Mouse (Mus musculus) forebrain, embryonic 11.5 days (tissue): ENCODE results near the gene Zfp108. TPM values are rescaled to one million over a fixed set of nuclear protein-coding genes. Genes with fewer than 3 reads are reported as not detected.

Experiments used
- ATAC-seq: fragments of 200-750 bp; cut with Nextera tagmentation; replicated peaks from 2 replicates; pipeline ENCODE4 v1.8.0; 2017; ENCODE audit warnings: moderate TSS enrichment; ENCODE audit not compliant: low FRiP score
- DNase-seq: peaks from one replicate; pipeline ENCODE4 v3.0.0-alpha.2; 2017; ENCODE audit warnings: low spot score
- H3K27ac ChIP-seq: fragments of 300-500 bp; sonication (generic); 2 replicates; pipeline ENCODE4 v1.5.1; 2014; ENCODE audit warnings: low read depth, low read length
- H3K27me3 ChIP-seq: fragments of 300-500 bp; sonication (generic); 2 replicates; pipeline ENCODE4 v1.6.1; 2014; ENCODE audit warnings: mild to moderate bottlenecking, low read length, mixed read lengths; ENCODE audit not compliant: control insufficient read depth, insufficient read depth
- H3K36me3 ChIP-seq: fragments of 300-500 bp; sonication (generic); 2 replicates; pipeline ENCODE4 v1.6.1; 2014; ENCODE audit warnings: mild to moderate bottlenecking, low read length, moderate library complexity, mixed read lengths; ENCODE audit not compliant: control insufficient read depth, insufficient read depth
- H3K4me1 ChIP-seq: fragments of 300-500 bp; sonication (generic); replicated peaks from 2 replicates; pipeline ENCODE4 v1.6.1; 2014; ENCODE audit warnings: low read length, mixed read lengths; ENCODE audit not compliant: control insufficient read depth, insufficient read depth
- H3K4me2 ChIP-seq: fragments of 300-500 bp; sonication (generic); 2 replicates; pipeline ENCODE4 v1.6.1; 2014; ENCODE audit warnings: low read depth, mild to moderate bottlenecking, low read length, moderate library complexity, mixed read lengths; ENCODE audit not compliant: severe bottlenecking
- H3K4me3 ChIP-seq: fragments of 300-500 bp; sonication (generic); 2 replicates; pipeline ENCODE4 v1.5.1; 2014; ENCODE audit warnings: low read depth, low read length
- H3K9ac ChIP-seq: fragments of 300-500 bp; sonication (generic); 2 replicates; pipeline ENCODE4 v1.6.1; 2014; ENCODE audit warnings: low read length
- H3K9me3 ChIP-seq: fragments of 300-500 bp; sonication (generic); 2 replicates; pipeline ENCODE4 v1.6.1; 2016; ENCODE audit warnings: low read length, mixed read lengths; ENCODE audit not compliant: control insufficient read depth
- WGBS: fragments of 180-500 bp; shearing (Covaris S2); extraction: QIAGEN DNeasy Blood & Tissue Kit; methylation state at CpG from one replicate; pipeline ENCODE4 v1.1.7; 2014; 5-methylcytosine and 5-hydroxymethylcytosine counted together
- polyA plus RNA-seq: library from polyadenylated mRNA; unstranded; fragments of >200 nt; fragmentation: Nextera tagmentation; extraction: Ambion mirVana; gene quantifications from 2 replicates; pipeline ENCODE4 v1.2.1, GENCODE M21; 2014

Gene Zfp108
- polyA plus RNA-seq, 1 experiment from 2014 or later, result 2.6 TPM

DNA sequence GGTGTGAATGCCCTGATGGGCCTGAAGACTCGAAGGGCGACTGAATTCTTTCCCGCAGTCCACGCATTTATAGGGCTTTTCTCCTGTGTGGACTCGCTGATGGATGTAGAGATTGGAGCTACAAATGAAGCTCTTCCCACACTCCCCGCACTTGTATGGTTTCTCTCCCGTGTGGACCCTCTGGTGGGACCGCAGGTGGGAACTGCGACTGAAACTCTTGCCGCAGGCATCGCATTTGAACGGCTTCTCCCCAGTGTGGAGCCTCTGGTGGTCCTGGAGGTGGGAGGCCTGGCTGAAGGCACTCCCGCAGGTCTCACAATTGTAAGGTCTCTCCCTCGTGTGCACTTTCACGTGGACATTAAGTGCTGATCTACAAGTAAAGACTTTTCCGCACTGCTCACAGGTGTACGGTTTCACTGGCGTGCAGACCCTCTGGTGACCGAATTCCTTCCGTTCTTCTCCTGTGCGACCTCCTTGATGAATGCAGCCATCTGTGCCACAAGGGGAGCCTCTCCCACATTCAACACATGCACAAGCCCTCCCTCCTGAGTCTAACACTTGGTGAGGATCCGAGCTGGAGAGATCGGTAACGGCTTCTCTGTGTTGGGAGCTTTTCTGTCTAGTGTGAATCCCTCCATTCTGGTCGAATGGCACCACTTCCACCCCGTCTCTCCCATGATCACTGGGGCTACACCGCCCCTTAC lies 36.9 kb downstream of the Zfp108 start:
- Histone ChIP-seq H3K9me3 (no peaks in the 10 kb centered on the region), H3K4me1 (no peaks in the 10 kb centered on the region), H3K4me2 (no peak overlapping the region), H3K9ac (no peak overlapping the region), H3K4me3 (no peak overlapping the region), H3K27ac (no peak overlapping the region), H3K27me3 (no peaks in the 10 kb centered on the region), H3K36me3 (peaks cover 28% of the 10 kb centered on the region)
- 92% methylated on average over 27 of the region's 27 CpGs for WGBS
- no peak for DNase-seq
- no peak for ATAC-seq

DNA sequence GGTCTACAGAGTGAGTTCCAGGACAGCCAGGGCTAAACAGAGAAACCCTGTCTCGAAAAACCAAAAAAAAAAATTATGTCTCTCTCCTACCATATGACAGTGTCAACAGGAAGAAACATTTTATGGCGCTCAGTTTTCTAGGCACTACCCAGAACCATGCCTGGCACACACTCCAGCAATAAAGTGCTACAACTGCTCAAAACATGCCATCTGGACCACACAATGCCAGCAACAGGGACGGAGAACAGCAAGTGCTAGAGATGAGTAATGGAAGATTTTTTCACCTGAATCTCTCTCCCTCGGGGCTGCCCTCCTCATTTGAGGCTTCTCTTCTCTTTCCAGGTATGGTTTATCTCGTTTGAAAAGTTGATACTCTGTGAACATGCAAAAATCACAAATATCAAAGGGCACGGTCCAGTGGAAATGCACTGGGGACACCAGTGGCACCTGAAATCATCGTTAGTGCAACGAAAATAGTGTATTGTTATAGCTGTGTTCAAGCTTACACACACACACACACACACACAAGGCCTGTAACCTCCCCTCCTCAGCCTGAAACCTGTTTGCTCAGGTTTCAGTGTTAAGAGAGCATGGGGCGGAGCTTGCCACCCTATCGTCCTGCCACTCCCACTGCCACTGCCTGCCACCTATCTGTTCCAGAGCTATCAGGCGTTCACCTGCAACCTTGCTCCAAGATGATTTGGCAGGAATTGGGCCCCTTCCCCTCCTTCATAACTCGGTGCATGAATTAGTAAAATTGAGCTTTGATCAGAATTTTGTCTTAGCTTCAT lies 38.7 kb downstream of the Zfp108 start:
- Histone ChIP-seq H3K4me3 (no peak overlapping the region), H3K27me3 (no peaks in the 10 kb centered on the region), H3K36me3 (peaks cover 28% of the 10 kb centered on the region), H3K4me2 (no peak overlapping the region), H3K27ac (no peak overlapping the region), H3K4me1 (no peaks in the 10 kb centered on the region), H3K9me3 (no peaks in the 10 kb centered on the region), H3K9ac (no peak overlapping the region)
- ATAC-seq (no peak), DNase-seq (no peak)
- 90% methylated on average over 12 of the region's 12 CpGs for WGBS

- no peak for ATAC-seq
- 91% methylated on average over 4 of the region's 4 CpGs for whole genome bisulfite sequencing
- Histone ChIP-seq H3K27ac (no peak overlapping the region), H3K4me3 (no peak overlapping the region), H3K4me1 (no peaks in the 10 kb centered on the region), H3K27me3 (no peaks in the 10 kb centered on the region), H3K4me2 (no peak overlapping the region), H3K36me3 (peaks cover 28% of the 10 kb centered on the region), H3K9me3 (no peaks in the 10 kb centered on the region), H3K9ac (no peak overlapping the region)
- DNase-seq, result no peak
Measured at GRCm38 (mm10) chr7:24294763-24295162, 40.2 kb downstream of the Zfp108 start.

GRCm38 (mm10) chr7:24295376-24295775 lies 40.8 kb downstream of the Zfp108 start:
- no peaks in the 10 kb centered on the region for H3K27me3 ChIP-seq
- no peak overlapping the region for H3K4me3 ChIP-seq
- no peaks in the 10 kb centered on the region for H3K9me3 ChIP-seq
- no peak overlapping the region for H3K27ac ChIP-seq
- H3K4me1 ChIP-seq, result no peaks in the 10 kb centered on the region
- H3K4me2 ChIP-seq, result no peak overlapping the region
- ATAC-seq, result no peak
- DNase-seq, result no peak
- H3K9ac ChIP-seq, result no peak overlapping the region
- H3K36me3 ChIP-seq, result peaks cover 28% of the 10 kb centered on the region
- 98% methylated on average over 7 of the region's 7 CpGs for WGBS

- DNase-seq, result no peak
- H3K27me3 ChIP-seq, result no peaks in the 10 kb centered on the region
- H3K4me3 ChIP-seq, result no peak overlapping the region
- no peak overlapping the region for H3K4me2 ChIP-seq
- H3K9me3 ChIP-seq, result no peaks in the 10 kb centered on the region
- H3K4me1 ChIP-seq, result peaks cover 2% of the 10 kb centered on the region; the same call in 1 of the 2 replicates
- no peak for ATAC-seq
- peaks cover 18% of the 10 kb centered on the region for H3K36me3 ChIP-seq
- 92% methylated on average over 7 of the region's 7 CpGs for WGBS
- H3K9ac ChIP-seq, result no peak overlapping the region
- H3K27ac ChIP-seq, result no peak overlapping the region
Measured at GRCm38 (mm10) chr7:24296386-24296785, 41.8 kb downstream of the Zfp108 start.

GRCm38 (mm10) chr7:24297361-24298095 lies 42.9 kb downstream of the Zfp108 start:
- 92% methylated on average over 15 of the region's 15 CpGs for WGBS
- Histone ChIP-seq H3K4me3 (no peak overlapping the region; the same call in 1 of the 2 replicates), H3K9me3 (no peaks in the 10 kb centered on the region), H3K36me3 (peaks cover 6% of the 10 kb centered on the region; the same call in 1 of the 2 replicates), H3K4me1 (peaks cover 2% of the 10 kb centered on the region; the same call in 1 of the 2 replicates), H3K27ac (no peak overlapping the region), H3K27me3 (no peaks in the 10 kb centered on the region), H3K9ac (no peak overlapping the region; the same call in 1 of the 2 replicates), H3K4me2 (peak overlapping the region; percentile 86; the same call in 1 of the 2 replicates)
- no peak for DNase-seq
- no peak for ATAC-seq

- peak overlapping the region; percentile 92 for H3K27ac ChIP-seq
- peak overlapping the region; percentile 67 for H3K4me3 ChIP-seq
- peak; percentile 35 for ATAC-seq
- peak overlapping the region; percentile 84 for H3K9ac ChIP-seq
- WGBS, result 2% methylated on average over 12 of the region's 12 CpGs
- H3K4me1 ChIP-seq, result peaks cover 2% of the 10 kb centered on the region; the same call in 1 of the 2 replicates
- peak; percentile 72 for DNase-seq
- no peaks in the 10 kb centered on the region for H3K9me3 ChIP-seq
- peaks cover 5% of the 10 kb centered on the region; the same call in 1 of the 2 replicates for H3K36me3 ChIP-seq
- peak overlapping the region; percentile 86 for H3K4me2 ChIP-seq
- no peaks in the 10 kb centered on the region for H3K27me3 ChIP-seq
Measured at GRCm38 (mm10) chr7:24298635-24298972, 44.0 kb downstream of the Zfp108 start.

- Histone ChIP-seq H3K4me2 (peak overlapping the region; percentile 86), H3K36me3 (peaks cover 5% of the 10 kb centered on the region; the same call in 1 of the 2 replicates), H3K4me3 (peak overlapping the region; percentile 67), H3K9ac (peak overlapping the region; percentile 84), H3K27me3 (no peaks in the 10 kb centered on the region), H3K27ac (peak overlapping the region; percentile 92), H3K4me1 (peaks cover 2% of the 10 kb centered on the region; the same call in 1 of the 2 replicates), H3K9me3 (no peaks in the 10 kb centered on the region)
- peak; percentile 89 for DNase-seq
- under 1% methylated on average over 46 of the region's 47 CpGs for WGBS
- ATAC-seq, result peak; percentile 88
Measured at GRCm38 (mm10) chr7:24298973-24299708, 44.5 kb downstream of the Zfp108 start.
